Mouse (Mus musculus): Measurements from ENCODE around the gene Psip1.
"Not testable (repeated sequence)": the region's sequence is repeated elsewhere in the genome, so short reads cannot be mapped to it uniquely, and the experiment has no call there.

The Psip1 gene

DNA sequence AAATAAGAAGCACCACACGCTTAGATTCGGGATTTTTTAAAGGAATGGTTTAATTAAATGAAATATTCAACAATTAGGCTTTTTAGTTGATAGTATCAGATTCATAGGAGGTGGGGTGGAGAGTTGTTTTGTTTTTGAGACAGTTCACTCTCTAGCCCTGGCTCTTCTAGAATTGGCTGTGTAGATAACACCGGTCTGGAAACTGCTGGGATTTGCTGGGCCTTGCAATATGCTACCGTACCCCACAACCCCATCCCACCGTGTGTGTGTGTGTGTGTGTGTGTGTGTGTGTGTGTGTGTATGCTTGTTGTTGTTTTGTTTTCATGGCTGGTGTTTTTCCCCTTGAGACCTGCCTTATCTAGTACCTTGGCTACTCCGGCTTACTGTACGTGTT lies 14.8 kb upstream of the Psip1 start:
- DNase-seq (ENCODE audit: low read depth in 2 of 2, low spot score in 2 of 2), result no peak

DNA sequence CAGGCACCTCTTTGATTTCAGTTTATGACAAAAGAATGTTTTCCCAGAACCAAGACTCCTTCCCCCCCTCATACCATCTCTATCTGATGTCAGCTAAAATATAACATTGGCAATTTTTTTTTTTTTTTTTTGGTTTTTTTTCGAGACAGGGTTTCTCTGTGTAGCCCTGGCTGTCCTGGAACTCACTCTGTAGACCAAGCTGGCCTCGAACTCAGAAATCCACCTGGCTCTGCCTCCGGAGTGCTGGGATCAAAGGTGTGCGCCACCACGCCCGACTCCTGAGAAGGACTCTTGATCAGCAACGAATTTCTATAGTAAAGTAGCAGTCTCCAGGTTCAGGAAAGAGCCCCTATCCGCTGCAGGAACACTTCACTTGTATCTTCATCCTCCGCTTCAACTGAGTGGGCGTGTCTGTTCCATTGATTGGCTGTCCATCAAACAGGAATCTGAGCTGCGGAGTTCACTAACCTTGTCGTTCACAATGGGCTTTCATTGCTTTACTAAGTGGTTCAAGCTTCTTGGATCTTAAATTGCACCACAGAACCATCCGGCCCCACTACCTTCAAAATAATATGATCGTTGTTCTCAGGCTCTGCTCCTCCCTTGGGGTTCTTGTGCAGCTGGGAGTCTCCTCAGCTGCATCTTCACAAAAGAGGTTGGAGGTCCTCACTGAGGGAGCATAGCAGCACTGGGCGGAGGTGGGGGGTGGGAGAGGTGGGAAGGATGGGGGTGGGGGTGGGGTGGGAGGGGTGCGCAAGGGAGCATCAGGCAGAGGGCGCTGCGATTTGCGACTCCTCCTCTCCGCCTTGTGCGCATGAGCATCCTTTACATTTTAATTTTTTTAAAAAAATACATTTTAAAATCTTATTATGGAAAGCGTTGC lies 14.1 kb upstream of the Psip1 start:
- DNase-seq (ENCODE audit: low read depth in 2 of 2, low spot score in 2 of 2), result no peak

DNA sequence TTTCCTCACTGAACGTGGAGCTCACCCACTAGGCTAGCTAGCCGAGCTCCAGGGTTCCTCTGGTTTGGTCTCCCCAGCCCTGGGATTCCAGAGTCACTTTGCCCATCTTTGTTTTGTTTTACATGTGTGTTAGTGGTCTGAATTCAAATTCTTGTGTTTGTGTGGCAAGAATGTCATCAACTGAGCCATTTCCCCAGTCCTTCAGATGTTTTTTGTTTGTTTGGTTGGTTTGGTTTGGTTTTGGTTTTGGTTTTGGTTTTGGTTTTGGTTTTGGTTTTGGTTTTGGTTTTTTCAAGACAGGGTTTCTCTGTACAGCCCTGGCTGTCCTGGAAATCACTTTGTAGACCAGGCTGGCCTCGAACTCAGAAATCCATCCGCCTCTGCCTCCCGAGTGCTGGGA lies 10.8 kb upstream of the Psip1 start:
- DNase-seq (ENCODE audit: low read depth in 2 of 2, low spot score in 2 of 2), result not testable (repeated sequence)

DNA sequence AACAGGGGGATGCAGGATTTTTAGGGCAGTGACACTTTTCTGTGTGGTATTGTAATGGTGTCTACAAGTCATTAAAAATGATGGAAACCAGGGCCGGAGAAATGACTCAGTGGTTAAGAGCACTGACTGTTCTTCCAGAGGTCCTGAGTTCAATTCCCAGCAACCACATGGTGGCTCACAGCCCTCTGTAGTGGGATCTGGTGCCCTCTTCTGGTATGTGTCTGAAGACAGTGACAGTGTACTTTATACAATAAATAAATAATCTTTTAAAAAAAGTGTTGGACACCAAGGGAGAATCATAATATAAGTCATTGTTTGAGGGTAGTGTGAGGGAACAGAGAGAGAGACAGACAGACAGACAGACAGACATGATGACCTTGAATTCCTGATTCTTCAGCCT lies 6.9 kb upstream of the Psip1 start:
- no peak for DNase-seq (ENCODE audit: low read depth in 2 of 2, low spot score in 2 of 2)

GRCm38 (mm10) chr4:83489121-83489520 lies 2.9 kb upstream of the Psip1 start:
- no peak for DNase-seq (ENCODE audit: low read depth in 2 of 2, low spot score in 2 of 2)

DNA sequence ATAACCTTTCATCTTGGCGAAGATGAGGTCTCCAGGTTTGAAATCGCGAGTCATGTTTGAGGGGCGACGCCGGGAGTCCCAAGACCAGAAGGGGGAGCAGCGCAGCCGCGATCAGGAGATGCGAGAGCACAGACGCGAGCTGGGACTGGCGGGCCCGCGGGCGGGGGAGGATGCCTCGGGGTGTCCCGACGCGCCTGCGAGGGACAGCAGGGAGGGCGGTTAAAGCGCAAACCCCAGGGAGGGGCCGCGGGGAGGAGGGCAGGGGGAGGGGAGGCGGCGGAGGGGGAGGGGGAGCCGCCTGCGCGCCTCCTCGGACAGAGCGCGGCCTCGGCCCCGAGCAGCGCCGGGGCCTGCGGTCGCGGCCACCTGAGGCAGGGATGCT lies 533 bp downstream of the Psip1 start:
- peak; percentile 90 for DNase-seq (ENCODE audit: low read depth in 2 of 2, low spot score in 2 of 2)

DNA sequence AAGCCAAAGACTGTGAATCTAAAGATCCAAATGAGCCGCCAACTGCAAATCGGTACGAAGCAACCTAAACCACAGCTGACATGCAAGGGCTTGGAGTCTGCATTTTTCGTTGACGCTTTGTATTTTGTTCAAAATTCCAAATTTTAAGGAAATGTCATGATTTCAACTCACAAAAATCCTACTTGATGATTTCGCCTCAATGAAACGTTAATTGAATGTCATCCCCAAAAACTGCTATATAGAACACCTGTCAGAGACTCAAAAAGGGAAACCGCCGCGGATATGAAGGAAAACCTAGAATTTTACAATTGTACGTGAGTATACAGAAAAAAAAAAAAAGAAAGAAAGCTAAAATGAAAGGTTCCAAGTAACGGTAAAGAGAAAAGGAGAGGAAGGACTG lies 1.0 kb downstream of the Psip1 start:
- DNase-seq (ENCODE audit: low read depth in 2 of 2, low spot score in 2 of 2), result no peak

GRCm38 (mm10) chr4:83468208-83468607 lies 18.1 kb downstream of the Psip1 start:
- no peak for DNase-seq (ENCODE audit: low read depth in 2 of 2, low spot score in 2 of 2)

DNA sequence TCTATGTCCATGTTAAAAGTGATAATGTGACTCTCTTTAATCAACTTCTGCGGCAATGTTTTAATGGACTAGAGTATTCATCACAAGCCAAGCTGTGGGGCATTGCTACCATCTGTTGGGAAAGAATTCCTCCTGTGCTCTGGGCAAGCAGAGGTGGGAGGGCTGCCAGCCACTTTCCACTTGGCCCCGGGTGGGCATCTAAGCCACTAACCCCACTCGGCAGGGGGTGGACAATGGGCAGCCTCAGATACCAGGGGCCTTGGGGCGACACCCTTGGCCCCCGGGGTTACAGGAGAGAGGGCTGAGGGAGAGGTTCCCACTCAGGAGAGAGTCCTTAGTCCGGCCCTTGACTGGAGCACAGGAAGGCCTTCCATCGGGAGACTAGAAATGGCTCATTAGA lies 18.6 kb downstream of the Psip1 start:
- DNase-seq (ENCODE audit: low read depth in 2 of 2, low spot score in 2 of 2), result no peak

DNA sequence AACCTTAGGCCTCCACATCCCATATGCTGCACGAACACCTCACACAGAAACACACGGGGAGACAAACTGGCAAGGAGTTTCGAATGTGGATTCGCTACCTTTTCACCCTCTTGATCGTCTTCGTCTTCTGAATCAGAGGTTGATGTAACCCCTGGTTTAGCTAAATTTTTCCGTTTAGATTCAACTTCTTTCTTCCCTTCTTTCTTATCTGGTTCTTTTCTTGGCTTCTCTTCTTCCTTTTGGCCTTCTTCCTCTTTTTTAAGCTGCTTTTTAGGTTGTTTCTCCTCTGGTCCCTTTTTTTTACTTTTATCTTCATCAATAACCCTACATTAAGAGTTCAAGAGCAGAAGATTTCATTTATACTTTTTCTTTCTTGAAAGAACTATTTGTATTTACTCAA lies 21.4 kb downstream of the Psip1 start:
- DNase-seq (ENCODE audit: low read depth in 2 of 2, low spot score in 2 of 2), result no peak

DNA sequence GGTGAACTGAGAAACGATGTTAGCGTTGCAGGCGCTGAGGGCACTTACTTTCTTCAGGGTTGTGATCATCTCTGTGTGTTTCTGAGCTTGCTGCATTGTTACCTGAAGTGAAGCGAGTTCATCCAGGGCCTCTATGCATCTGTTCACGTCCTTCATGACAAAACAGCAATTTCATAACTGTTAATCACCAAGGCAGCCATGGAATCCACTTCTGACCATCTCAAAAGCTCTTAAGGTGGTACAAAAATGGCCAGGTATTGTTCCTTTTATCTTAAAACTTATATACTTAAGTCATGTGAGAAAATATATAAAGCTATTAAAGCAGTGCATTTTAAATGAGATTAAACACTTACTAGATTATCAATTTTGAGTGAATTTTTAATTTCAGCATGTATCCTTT lies 26.2 kb downstream of the Psip1 start:
- DNase-seq (ENCODE audit: low read depth in 2 of 2, low spot score in 2 of 2), result no peak

DNA sequence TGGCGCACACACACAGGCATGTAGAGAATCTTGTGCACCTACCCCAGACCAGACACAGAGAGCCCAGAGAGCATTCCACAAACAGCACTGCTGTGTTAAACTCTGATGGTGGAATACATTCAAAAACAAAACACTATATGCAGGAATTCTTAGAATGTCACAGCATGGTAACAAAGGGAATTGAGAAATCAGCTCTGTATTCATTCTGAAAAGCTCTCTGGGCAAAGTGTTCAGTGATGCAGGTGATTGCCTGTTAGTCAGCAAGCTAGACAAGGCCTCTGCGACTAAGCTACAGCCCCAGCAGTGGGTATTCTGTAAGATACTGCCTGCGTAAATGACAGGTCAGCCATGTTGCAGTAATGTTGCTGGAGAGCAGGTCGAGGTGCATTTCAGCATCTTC lies 35.5 kb downstream of the Psip1 start:
- DNase-seq (ENCODE audit: low read depth in 2 of 2, low spot score in 2 of 2), result no peak

DNA sequence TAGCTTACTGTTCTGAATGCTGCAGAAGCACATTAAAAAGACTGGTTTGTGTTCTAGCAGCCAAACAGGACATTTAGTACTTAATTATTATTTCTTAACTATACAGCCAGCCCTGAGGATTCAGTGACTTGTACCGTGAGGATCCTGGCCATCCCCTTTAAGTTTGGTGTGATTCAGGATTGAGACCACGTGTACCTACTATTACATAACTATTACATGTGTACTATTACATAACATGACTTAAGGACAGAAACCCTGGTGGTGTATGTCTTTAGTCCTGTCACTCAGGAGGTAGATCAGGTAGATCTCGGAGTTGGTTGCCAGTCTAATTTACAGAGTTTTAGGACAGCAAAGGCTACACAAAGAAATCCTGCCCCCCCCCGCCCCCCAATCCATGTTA lies 45.2 kb downstream of the Psip1 start:
- no peak for DNase-seq (ENCODE audit: low read depth in 2 of 2, low spot score in 2 of 2)

DNA sequence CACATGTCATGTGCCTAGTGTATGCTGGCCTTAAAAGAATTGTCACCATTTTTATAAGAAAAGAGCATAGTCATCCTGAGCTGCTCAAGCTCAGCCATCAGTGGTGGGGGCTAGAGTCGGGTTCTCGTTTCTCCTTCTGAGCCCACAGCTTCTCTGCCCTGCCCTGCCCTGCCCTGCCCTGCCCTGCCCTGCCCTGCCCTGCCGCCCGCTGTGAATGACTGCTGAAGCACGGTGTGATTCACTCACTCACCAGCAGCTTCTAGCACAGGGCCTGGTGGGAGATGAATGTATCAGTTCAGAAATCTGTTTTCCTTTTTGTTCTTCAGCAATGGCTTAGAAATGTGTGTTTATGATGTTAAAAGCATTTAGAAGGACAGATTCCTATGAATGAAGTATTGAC lies 47.2 kb downstream of the Psip1 start:
- no peak for DNase-seq (ENCODE audit: low read depth in 2 of 2, low spot score in 2 of 2)

DNA sequence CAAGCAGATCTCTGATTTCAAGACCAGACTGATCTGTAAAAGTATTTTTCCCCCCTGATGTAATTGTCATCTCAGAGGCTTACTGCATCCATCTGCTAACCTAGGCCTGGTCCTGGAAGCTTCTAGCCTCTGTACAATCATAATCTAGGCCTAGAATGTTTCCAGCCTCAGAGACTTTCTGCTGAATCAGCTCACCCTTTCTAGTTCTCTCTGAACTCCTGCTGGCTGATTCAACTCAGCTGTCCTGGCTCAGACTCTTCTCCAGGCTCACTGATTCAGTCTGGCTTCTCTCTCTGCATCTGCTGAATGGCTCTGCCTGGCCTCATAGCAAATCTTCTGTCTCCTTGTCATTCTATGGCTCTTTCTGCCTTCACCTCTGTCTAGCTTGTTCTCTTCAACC lies 48.1 kb downstream of the Psip1 start:
- DNase-seq (ENCODE audit: low read depth in 2 of 2, low spot score in 2 of 2), result no peak

GRCm38 (mm10) chr4:83436375-83436774 lies 49.9 kb downstream of the Psip1 start:
- no peak for DNase-seq (ENCODE audit: low read depth in 2 of 2, low spot score in 2 of 2)

DNA sequence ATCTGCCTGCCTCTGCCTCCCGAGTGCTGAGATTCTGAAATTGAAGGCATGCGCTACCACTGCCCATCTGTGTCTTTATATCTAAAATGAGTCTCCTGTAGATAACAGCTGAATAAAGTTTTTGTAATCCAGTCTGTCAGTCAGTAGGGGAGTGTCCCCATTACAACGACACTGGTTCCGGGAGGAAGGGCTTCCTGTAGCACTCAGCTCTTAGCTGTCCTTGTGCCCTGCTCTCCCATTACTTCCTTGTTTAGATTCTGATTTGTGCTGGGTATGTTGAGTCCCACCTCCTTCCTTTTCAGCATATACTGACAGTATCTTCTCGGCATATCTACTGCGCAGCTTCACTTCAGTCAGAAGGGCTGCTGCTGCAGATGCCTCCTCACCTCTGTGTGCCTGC lies 53.4 kb downstream of the Psip1 start:
- DNase-seq (ENCODE audit: low read depth in 2 of 2, low spot score in 2 of 2), result no peak

GRCm38 (mm10) chr4:83431950-83432349 lies 54.3 kb downstream of the Psip1 start:
- DNase-seq (ENCODE audit: low read depth in 2 of 2, low spot score in 2 of 2), result no peak

GRCm38 (mm10) chr4:83428845-83429244 lies 57.4 kb downstream of the Psip1 start:
- peak in 1 of 2 experiments; percentile 24 for DNase-seq (ENCODE audit: low read depth in 2 of 2, low spot score in 2 of 2)

GRCm38 (mm10) chr4:83427696-83428095 lies 58.6 kb downstream of the Psip1 start:
- DNase-seq (ENCODE audit: low read depth in 2 of 2, low spot score in 2 of 2), result no peak

DNA sequence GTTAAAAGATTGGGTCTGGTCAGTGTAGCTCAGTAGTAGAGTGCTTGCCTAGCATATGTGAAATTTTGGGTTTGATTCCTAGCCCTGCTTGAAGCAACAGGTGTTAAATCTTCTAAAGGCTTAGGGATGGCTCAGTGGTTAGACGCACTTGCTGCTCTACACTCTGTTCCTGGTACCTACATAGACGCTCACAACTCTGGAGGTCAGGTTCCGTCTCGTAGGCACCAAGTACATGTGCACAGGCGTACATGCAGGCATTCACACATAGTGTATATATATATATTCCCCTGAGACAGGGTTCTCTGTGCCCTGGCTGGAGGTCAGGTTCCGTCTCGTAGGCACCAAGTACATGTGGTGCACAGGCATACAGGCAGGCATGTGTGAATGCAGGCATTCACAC lies 59.1 kb downstream of the Psip1 start:
- no peak for DNase-seq (ENCODE audit: low read depth in 2 of 2, low spot score in 2 of 2)

DNA sequence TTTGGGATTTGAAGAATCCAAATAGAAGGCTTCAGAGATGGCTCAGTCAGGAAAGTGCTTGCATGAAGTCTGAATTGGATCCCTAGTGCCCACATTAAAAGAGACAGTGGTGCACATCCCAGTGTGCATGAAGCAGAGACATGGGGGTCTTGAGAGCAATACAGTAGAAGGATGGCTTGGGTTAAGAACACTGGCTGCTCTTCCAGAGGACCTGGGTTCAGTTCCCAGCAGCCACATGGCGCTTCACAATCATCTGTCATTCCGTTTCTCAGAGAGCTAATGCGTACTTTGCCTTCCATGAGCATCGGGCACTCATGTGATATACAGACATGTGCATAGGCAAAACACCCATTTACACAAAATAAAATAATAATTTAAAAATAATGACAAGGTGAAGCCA lies 61.1 kb downstream of the Psip1 start:
- no peak for DNase-seq (ENCODE audit: low read depth in 2 of 2, low spot score in 2 of 2)

- no peak for DNase-seq (ENCODE audit: low read depth in 2 of 2, low spot score in 2 of 2)
These were observed 62.6 kb downstream of the Psip1 start for GRCm38 (mm10) chr4:83423641-83424040.
